Mouse (Mus musculus) fat pad, adult 2 months (tissue): ENCODE results near the gene Mms22l.
A peak's percentile ranks its signal among the peaks of the same experiment; 100 is the strongest.
"Not testable (repeated sequence)": the region's sequence is repeated elsewhere in the genome, so short reads cannot be mapped to it uniquely, and the experiment has no call there.

ENCODE experiments used
- DNase-seq: peaks from one replicate; pipeline ENCODE4 v3.0.0-alpha.2; 2011; ENCODE audit warnings: low read depth, low spot score; ENCODE audit errors: extremely low read depth

The Mms22l gene

GRCm38 (mm10) chr4:24496116-24496952, at the start of gene Mms22l:
Gene Mms22l, plus strand, starts transcription at chr4:24496451.
- DNase-seq = peak; percentile 13

- not testable (repeated sequence) for DNase-seq
Observed at GRCm38 (mm10) chr4:24484046-24484445, 12.2 kb upstream of the Mms22l start.

- no peak for DNase-seq
Observed at GRCm38 (mm10) chr4:24496953-24497319, 685 bp downstream of the Mms22l start.

- no peak for DNase-seq
Observed at GRCm38 (mm10) chr4:24509195-24509594, 12.9 kb downstream of the Mms22l start.

GRCm38 (mm10) chr4:24536989-24537388, 40.7 kb downstream of the Mms22l start:
- no peak for DNase-seq

- no peak for DNase-seq
Observed at GRCm38 (mm10) chr4:24543421-24543820, 47.2 kb downstream of the Mms22l start.

GRCm38 (mm10) chr4:24544677-24545151, 48.5 kb downstream of the Mms22l start:
- no peak for DNase-seq

GRCm38 (mm10) chr4:24556116-24556820, 60.0 kb downstream of the Mms22l start:
- DNase-seq = peak; percentile 23

- no peak for DNase-seq
Observed at GRCm38 (mm10) chr4:24557149-24557548, 60.9 kb downstream of the Mms22l start.

- DNase-seq = no peak
Observed at GRCm38 (mm10) chr4:24568026-24568425, 71.8 kb downstream of the Mms22l start.

- no peak for DNase-seq
Observed at GRCm38 (mm10) chr4:24568989-24569556, 72.8 kb downstream of the Mms22l start.

GRCm38 (mm10) chr4:24574276-24574675, 78.0 kb downstream of the Mms22l start:
- no peak for DNase-seq

GRCm38 (mm10) chr4:24577594-24577993, 81.3 kb downstream of the Mms22l start:
- DNase-seq = no peak

- no peak for DNase-seq
Observed at GRCm38 (mm10) chr4:24582295-24582694, 86.0 kb downstream of the Mms22l start.

GRCm38 (mm10) chr4:24583997-24584396, 87.7 kb downstream of the Mms22l start:
- no peak for DNase-seq

GRCm38 (mm10) chr4:24594824-24595223, 98.6 kb downstream of the Mms22l start:
- DNase-seq = no peak

- no peak for DNase-seq
Observed at GRCm38 (mm10) chr4:24596942-24597611, 100.8 kb downstream of the Mms22l start.

- no peak for DNase-seq
Observed at GRCm38 (mm10) chr4:24598637-24599036, 102.4 kb downstream of the Mms22l start.

- no peak for DNase-seq
Observed at GRCm38 (mm10) chr4:24601711-24602110, 105.5 kb downstream of the Mms22l start.

GRCm38 (mm10) chr4:24609085-24609484, 112.8 kb downstream of the Mms22l start:
- DNase-seq = no peak

GRCm38 (mm10) chr4:24609564-24609963, 113.3 kb downstream of the Mms22l start:
- DNase-seq = no peak
